28 mouse cellular contexts compared by ENCODE assay signal in the genomic region with DNA sequence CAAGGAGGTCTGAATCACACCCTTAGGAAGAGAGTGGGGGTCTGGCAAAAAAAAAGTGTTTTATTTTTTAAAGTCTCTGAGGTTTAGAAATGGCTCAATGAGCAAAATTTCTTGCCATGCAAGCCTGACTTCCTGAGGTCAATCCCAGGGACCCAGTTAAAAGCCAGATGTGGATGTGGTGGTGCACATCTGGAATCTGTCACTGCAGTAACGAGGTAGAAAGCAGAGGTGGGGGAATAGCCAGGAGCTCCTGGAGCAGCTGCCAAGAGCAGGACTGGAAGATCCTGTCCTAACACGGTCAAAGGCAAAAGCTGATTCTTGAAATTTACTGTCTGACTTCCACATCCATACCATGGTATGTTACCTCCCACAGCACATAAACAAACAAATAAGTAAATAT.
DNase-seq lines count a peak whose midpoint lies in the region; ATAC-seq lines count a peak whose summit lies in the region.
"Had no signal": no experiment of that assay in that cellular context is flagged by ENCODE, and none has a peak within 500 bp of the region (broad histone marks: within the 10 kb centered on the region; RNA-seq: fewer than 3 reads in every experiment).

No protein-coding gene starts in this region.

- no peak overlapping the region for H3K9ac ChIP-seq in embryonic facial prominence, embryonic 11.5 days (replicated peaks; ENCODE audit: low read length)
- no peak overlapping the region for H3K9ac ChIP-seq in limb, embryonic 12.5 days (replicated peaks)
- no peak overlapping the region for H3K9ac ChIP-seq in midbrain, embryonic 15.5 days
- H3K9ac ChIP-seq: embryonic facial prominence, embryonic 13.5 days; forebrain, embryonic 12.5 days; forebrain, embryonic 15.5 days; heart, embryonic 12.5 days; heart, embryonic 15.5 days; hindbrain, embryonic 14.5 days had no signal

- H3K36me3 ChIP-seq in embryonic facial prominence, embryonic 11.5 days (replicated peaks; ENCODE audit: control insufficient read depth, insufficient read depth, low read depth, low read length): no peaks in the 10 kb centered on the region
- H3K36me3 ChIP-seq in limb, embryonic 12.5 days: no peaks in the 10 kb centered on the region
- no peaks in the 10 kb centered on the region for H3K36me3 ChIP-seq in midbrain, embryonic 15.5 days (replicated peaks)
- H3K36me3 ChIP-seq: embryonic facial prominence, embryonic 13.5 days; forebrain, embryonic 12.5 days; forebrain, embryonic 15.5 days; heart, embryonic 12.5 days; heart, embryonic 15.5 days; hindbrain, embryonic 10.5 days had no signal

- no peak overlapping the region for H3K4me2 ChIP-seq in embryonic facial prominence, embryonic 11.5 days (ENCODE audit: low read depth, low read length)
- H3K4me2 ChIP-seq in limb, embryonic 12.5 days: no peak overlapping the region
- no peak overlapping the region for H3K4me2 ChIP-seq in midbrain, embryonic 15.5 days
- H3K4me2 ChIP-seq: embryonic facial prominence, embryonic 13.5 days; forebrain, embryonic 12.5 days; forebrain, embryonic 15.5 days; heart, embryonic 12.5 days; heart, embryonic 15.5 days; hindbrain, embryonic 14.5 days had no signal

- no peak overlapping the region for H3K4me3 ChIP-seq in embryonic facial prominence, embryonic 11.5 days (ENCODE audit: low read depth, low read length)
- no peak overlapping the region for H3K4me3 ChIP-seq in limb, embryonic 12.5 days (replicated peaks)
- H3K4me3 ChIP-seq in midbrain, embryonic 15.5 days: no peak overlapping the region
- H3K4me3 ChIP-seq: embryonic facial prominence, embryonic 13.5 days; forebrain, embryonic 12.5 days; forebrain, embryonic 15.5 days; gastrocnemius, adult 2 months; heart, embryonic 12.5 days; heart, embryonic 15.5 days; hindbrain, embryonic 10.5 days had no signal

- DNase-seq in embryonic facial prominence, embryonic 11.5 days (ENCODE audit: low spot score): peak; percentile 67
- peak; percentile 31 for DNase-seq in hindlimb bud, embryonic 11.5 days (ENCODE audit: extremely low spot score, low read depth, low spot score)
- DNase-seq in mesoderm, embryonic 11.5 days (ENCODE audit: low read depth, low spot score): peak; percentile 12
- no peak for DNase-seq in left cerebral cortex, postnatal 4 days
- DNase-seq: adrenal gland, adult 2 months; adrenal gland, postnatal 14 days; B cell, adult 2 months; cerebellum, adult 11-12 months; cerebellum, adult 8-10 months; cerebellum, postnatal 10 days; cerebellum, postnatal 36 days; gastrocnemius, adult 2 months; gastrocnemius, postnatal 14 days; heart, adult 11 months; heart, postnatal 10 days; heart, postnatal 36 days had no signal

- intact Hi-C loops in left cerebral cortex, postnatal 4 days (cut with DNase I): no loop called here

- no peak overlapping the region for H3K27ac ChIP-seq in embryonic facial prominence, embryonic 11.5 days (replicated peaks; ENCODE audit: low read depth, low read length)
- H3K27ac ChIP-seq in limb, embryonic 12.5 days: peak overlapping the region; percentile 42; the same call in 1 of the 2 replicates
- no peak overlapping the region for H3K27ac ChIP-seq in midbrain, embryonic 15.5 days
- H3K27ac ChIP-seq: embryonic facial prominence, embryonic 13.5 days; forebrain, embryonic 12.5 days; forebrain, embryonic 15.5 days; gastrocnemius, adult 2 months; heart, embryonic 15.5 days; hindbrain, embryonic 10.5 days; hindbrain, embryonic 14.5 days; hindbrain, postnatal 0 days had no signal

- H3K27me3 ChIP-seq in embryonic facial prominence, embryonic 11.5 days (ENCODE audit: control insufficient read depth, insufficient read depth, low read length): no peaks in the 10 kb centered on the region
- no peaks in the 10 kb centered on the region for H3K27me3 ChIP-seq in limb, embryonic 12.5 days
- no peaks in the 10 kb centered on the region for H3K27me3 ChIP-seq in midbrain, embryonic 15.5 days (replicated peaks)
- H3K27me3 ChIP-seq: embryonic facial prominence, embryonic 13.5 days; forebrain, embryonic 15.5 days; heart, embryonic 12.5 days; heart, embryonic 15.5 days had no signal

- no peak for ATAC-seq in embryonic facial prominence, embryonic 11.5 days (replicated peaks; ENCODE audit: insufficient number of reproducible peaks, low FRiP score, low TSS enrichment, low read depth)
- peak; percentile 81 for ATAC-seq in limb, embryonic 12.5 days (ENCODE audit: insufficient number of reproducible peaks, insufficient read depth, low FRiP score, low TSS enrichment, low read depth)
- no peak for ATAC-seq in midbrain, embryonic 15.5 days (replicated peaks)
- ATAC-seq in CD4-positive, CD25-positive, alpha-beta regulatory T cell, adult 4 months: no peak
- ATAC-seq: forebrain, embryonic 15.5 days; hindbrain, postnatal 0 days; intestine, postnatal 0 days had no signal

- H3K4me1 ChIP-seq in embryonic facial prominence, embryonic 11.5 days (ENCODE audit: control insufficient read depth, insufficient read depth, low read length): no peaks in the 10 kb centered on the region
- H3K4me1 ChIP-seq in limb, embryonic 12.5 days (replicated peaks): peaks cover 42% of the 10 kb centered on the region
- H3K4me1 ChIP-seq in midbrain, embryonic 15.5 days: peaks cover 26% of the 10 kb centered on the region
- H3K4me1 ChIP-seq: heart, embryonic 12.5 days; heart, embryonic 15.5 days had no signal

- 32% methylated on average over 2 of the region's 2 CpGs for WGBS in embryonic facial prominence, embryonic 11.5 days
- 0% methylated on average over 2 of the region's 2 CpGs for WGBS in limb, embryonic 12.5 days
- WGBS in midbrain, embryonic 15.5 days: 72% methylated on average over 2 of the region's 2 CpGs

- no peaks in the 10 kb centered on the region for H3K9me3 ChIP-seq in embryonic facial prominence, embryonic 11.5 days (replicated peaks; ENCODE audit: control insufficient read depth, low read length)
- H3K9me3 ChIP-seq in limb, embryonic 12.5 days: no peaks in the 10 kb centered on the region
- H3K9me3 ChIP-seq in midbrain, embryonic 15.5 days: no peaks in the 10 kb centered on the region
- H3K9me3 ChIP-seq: embryonic facial prominence, embryonic 13.5 days; forebrain, embryonic 12.5 days; forebrain, embryonic 15.5 days; heart, embryonic 12.5 days; heart, embryonic 15.5 days; hindbrain, embryonic 10.5 days had no signal
